ENCODE assay signal across 23 mouse cellular contexts in the genomic region with DNA sequence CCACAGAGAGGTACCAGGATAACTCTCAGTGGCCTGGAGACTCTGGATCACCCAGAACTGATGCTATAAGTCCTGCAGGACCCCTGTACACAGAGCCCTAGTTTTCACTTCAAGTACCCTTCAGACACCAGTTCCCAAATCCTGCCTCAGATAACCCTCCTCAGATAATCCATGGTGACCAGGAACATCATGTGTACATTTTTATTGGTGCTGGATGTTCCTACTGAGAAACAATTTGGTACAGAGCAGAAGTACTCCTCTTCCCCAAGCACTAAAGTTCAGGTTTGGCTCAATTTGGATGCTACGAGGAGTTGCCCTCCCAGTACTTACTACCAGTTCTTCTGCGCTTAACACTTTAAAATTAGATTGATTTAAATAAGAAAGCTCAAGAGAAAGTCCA. TPM values are rescaled to one million over a fixed set of nuclear protein-coding genes. Genes with fewer than 3 reads are reported as not detected.
"Had no signal": no experiment of that assay in that cellular context is flagged by ENCODE, and none has a peak within 500 bp of the region (broad histone marks: within the 10 kb centered on the region; RNA-seq: fewer than 3 reads in every experiment).

No protein-coding gene starts in this region.

- H3K4me2 ChIP-seq: kidney, embryonic 15.5 days; limb, embryonic 12.5 days; limb, embryonic 15.5 days; liver, embryonic 11.5 days; lung, embryonic 14.5 days; midbrain, embryonic 13.5 days had no signal

- H3K9me3 ChIP-seq: kidney, embryonic 15.5 days; limb, embryonic 12.5 days; limb, embryonic 15.5 days; midbrain, embryonic 13.5 days had no signal

- H3K27ac ChIP-seq: kidney, embryonic 15.5 days; limb, embryonic 12.5 days; limb, embryonic 15.5 days; liver, embryonic 14.5 days; macrophage; midbrain, embryonic 13.5 days had no signal

- DNase-seq: kidney, postnatal 10 days; kidney, postnatal 36 days; left cerebral cortex, postnatal 4 days; liver, postnatal 0 days; lung, embryonic 14.5 days; right cerebral cortex, postnatal 25 days; spleen, adult 18-20 months; thymus, adult 2 months; thymus, postnatal 14 days; thymus, postnatal 4 days had no signal

- ATAC-seq: liver, postnatal 0 days; lung, postnatal 0 days; midbrain, embryonic 13.5 days had no signal

- H3K9ac ChIP-seq: kidney, embryonic 15.5 days; limb, embryonic 12.5 days; limb, embryonic 15.5 days; liver, embryonic 14.5 days; liver, postnatal 0 days; lung, embryonic 14.5 days; midbrain, embryonic 13.5 days had no signal

- H3K36me3 ChIP-seq: kidney, embryonic 15.5 days; limb, embryonic 12.5 days; limb, embryonic 15.5 days; midbrain, embryonic 13.5 days had no signal

- H3K4me3 ChIP-seq: kidney, embryonic 15.5 days; limb, embryonic 12.5 days; limb, embryonic 15.5 days; midbrain, embryonic 13.5 days had no signal

RNA-seq across cellular contexts. Expression of a gene that starts 5.1 kb away (rescaled TPM):
- total RNA-seq: layer of hippocampus, adult 8-10 months; layer of hippocampus, postnatal 10 days; left cerebral cortex, adult 8-10 months; left cerebral cortex, postnatal 14 days; left cerebral cortex, postnatal 4 days; megakaryocyte, adult 5-6 weeks had no signal
- polyA plus RNA-seq: liver, postnatal 0 days; macrophage; thymus, adult 2 months had no signal
